Mouse (Mus musculus): ENCODE data around the gene Ptbp1.

Gene Ptbp1

GRCm38 (mm10) chr10:79858416-79859074, 4.3 kb downstream of the Ptbp1 start:
- DNase-seq (ENCODE audit: low read depth in 1 of 2, low spot score in 2 of 2): no peak

- no peak for DNase-seq (ENCODE audit: low read depth in 1 of 2, low spot score in 2 of 2)
Observed at GRCm38 (mm10) chr10:79859116-79859515, 4.9 kb downstream of the Ptbp1 start.

GRCm38 (mm10) chr10:79860079-79860911, 6.1 kb downstream of the Ptbp1 start:
- DNase-seq (ENCODE audit: low read depth in 1 of 2, low spot score in 2 of 2): no peak

- DNase-seq (ENCODE audit: low read depth in 1 of 2, low spot score in 2 of 2): no peak
Observed at GRCm38 (mm10) chr10:79861230-79862048, 7.2 kb downstream of the Ptbp1 start.

GRCm38 (mm10) chr10:79862049-79862788, 8.0 kb downstream of the Ptbp1 start:
- no peak for DNase-seq (ENCODE audit: low read depth in 1 of 2, low spot score in 2 of 2)

- DNase-seq (ENCODE audit: low read depth in 1 of 2, low spot score in 2 of 2): no peak
Observed at GRCm38 (mm10) chr10:79862925-79863324, 8.7 kb downstream of the Ptbp1 start.

- no peak for DNase-seq (ENCODE audit: low read depth in 1 of 2, low spot score in 2 of 2)
Observed at GRCm38 (mm10) chr10:79864351-79865188, 10.3 kb downstream of the Ptbp1 start.

GRCm38 (mm10) chr10:79865189-79865601, 11.0 kb downstream of the Ptbp1 start:
- DNase-seq (ENCODE audit: low read depth in 1 of 2, low spot score in 2 of 2): no peak

- no peak for DNase-seq (ENCODE audit: low read depth in 1 of 2, low spot score in 2 of 2)
Observed at GRCm38 (mm10) chr10:79865801-79866295, 11.6 kb downstream of the Ptbp1 start.

GRCm38 (mm10) chr10:79866601-79867000, 12.4 kb downstream of the Ptbp1 start:
- DNase-seq (ENCODE audit: low read depth in 1 of 2, low spot score in 2 of 2): no peak

- DNase-seq (ENCODE audit: low read depth in 1 of 2, low spot score in 2 of 2): no peak
Observed at GRCm38 (mm10) chr10:79871845-79872244, 17.6 kb downstream of the Ptbp1 start.

- DNase-seq (ENCODE audit: low read depth in 1 of 2, low spot score in 2 of 2): no peak
Observed at GRCm38 (mm10) chr10:79872862-79873261, 18.6 kb downstream of the Ptbp1 start.

GRCm38 (mm10) chr10:79873313-79873712, 19.1 kb downstream of the Ptbp1 start:
- DNase-seq (ENCODE audit: low read depth in 1 of 2, low spot score in 2 of 2): no peak

GRCm38 (mm10) chr10:79873715-79874289, 19.6 kb downstream of the Ptbp1 start:
- no peak for DNase-seq (ENCODE audit: low read depth in 1 of 2, low spot score in 2 of 2)

- no peak for DNase-seq (ENCODE audit: low read depth in 1 of 2, low spot score in 2 of 2)
Observed at GRCm38 (mm10) chr10:79874290-79874862, 20.1 kb downstream of the Ptbp1 start, which contains the start of the genes Prtn3 and Plppr3. TSS of gene Prtn3 (plus strand) at chr10:79874476. TSS of gene Plppr3 (minus strand) at chr10:79874634.

- no peak for DNase-seq (ENCODE audit: low read depth in 1 of 2, low spot score in 2 of 2)
Observed at GRCm38 (mm10) chr10:79877174-79877573, 22.9 kb downstream of the Ptbp1 start.

GRCm38 (mm10) chr10:79877757-79878156, 23.5 kb downstream of the Ptbp1 start:
- DNase-seq (ENCODE audit: low read depth in 1 of 2, low spot score in 2 of 2): peak; percentile 54 to 59

GRCm38 (mm10) chr10:79879527-79879926, 25.3 kb downstream of the Ptbp1 start:
- DNase-seq (ENCODE audit: low read depth in 1 of 2, low spot score in 2 of 2): no peak

- no peak for DNase-seq (ENCODE audit: low read depth in 1 of 2, low spot score in 2 of 2)
Observed at GRCm38 (mm10) chr10:79880721-79881120, 26.5 kb downstream of the Ptbp1 start.
